Mouse (Mus musculus) heart, adult 10 weeks (tissue): Measurements from ENCODE around the gene Iqcf3. TPM values are rescaled to one million over a fixed set of nuclear protein-coding genes. Genes with fewer than 3 reads are reported as not detected.

Source experiments
- polyA plus RNA-seq: library from polyadenylated mRNA; stranded (reverse); fragments of 350-450 nt; fragmentation: Illumina TruSeq; extraction: RNeasy Lipid Tissue Mini Kit (QIAGEN cat#74804); gene quantifications from one replicate; pipeline ENCODE4 v1.2.3, GENCODE M21; 2014; ENCODE audit warnings: low read depth, low replicate concordance

Iqcf3 gene
- not detected for polyA plus RNA-seq

GRCm38 (mm10) chr9:106561531-106561930 is at the start of gene Iqcf3:
TSS of gene Iqcf3 (minus strand) at chr9:106561631.

DNA sequence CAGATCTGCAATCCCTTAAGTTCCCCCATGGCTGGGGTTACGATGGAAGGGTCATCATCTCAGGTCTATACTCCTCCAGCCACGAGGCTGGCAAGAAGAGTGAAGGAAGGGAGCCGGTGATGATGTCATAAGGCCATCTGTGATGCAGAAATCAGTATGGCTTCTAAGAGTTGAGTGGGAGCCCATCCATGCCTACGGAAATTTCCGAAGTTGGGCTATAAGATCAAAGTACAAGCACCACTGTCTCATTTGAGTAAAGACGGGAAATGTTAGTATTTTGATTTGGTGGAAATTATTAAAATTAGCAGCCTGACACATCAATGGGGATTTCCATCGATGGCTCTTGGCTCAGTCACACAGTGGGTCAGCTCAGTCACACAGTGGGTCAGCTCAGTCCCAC is 9.5 kb upstream of the Iqcf3 start, which contains the start of gene Iqcf4:
Gene Iqcf4 (minus strand): TSS at position 101 of the 400 bp plus-strand sequence.

GRCm38 (mm10) chr9:106514273-106514672 is 47.2 kb downstream of the Iqcf3 start, which contains the start of gene Iqcf5:
TSS of gene Iqcf5 (plus strand) at chr9:106514573.

GRCm38 (mm10) chr9:106499667-106500066 is 61.8 kb downstream of the Iqcf3 start, which contains the start of gene Iqcf1:
TSS of gene Iqcf1 (plus strand) at chr9:106499967.

DNA sequence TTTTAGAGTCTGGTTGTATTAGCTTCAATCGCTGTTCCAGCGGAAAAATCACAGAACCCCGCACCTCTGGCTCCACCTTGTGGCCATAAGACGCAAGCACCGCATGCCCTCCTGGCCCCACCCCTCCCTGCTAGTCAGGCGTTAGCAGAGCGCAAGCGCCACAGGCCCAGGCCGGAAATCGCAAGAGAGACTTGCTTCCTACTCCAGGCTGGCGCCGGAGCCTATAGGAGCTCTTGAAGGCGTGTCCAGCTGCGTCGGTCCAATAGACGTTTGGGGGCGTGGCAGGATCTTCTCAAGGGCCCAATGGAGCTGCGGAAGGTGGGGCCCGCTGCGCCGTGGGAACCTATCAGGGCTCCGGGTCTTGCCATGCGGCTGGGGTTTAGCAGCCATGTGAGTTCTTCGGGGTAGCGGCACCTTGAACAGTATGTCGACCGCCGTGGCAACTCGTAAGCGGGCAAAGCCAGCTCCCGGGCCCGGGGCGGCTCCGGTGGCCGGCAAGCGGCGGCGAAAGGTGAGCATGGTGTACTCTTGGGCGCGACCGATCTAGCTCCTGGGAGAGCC is 84.4 kb downstream of the Iqcf3 start, which contains the start of gene Parp3:
Gene Parp3 (minus strand): TSS at position 26 of the 561 bp plus-strand sequence.

DNA sequence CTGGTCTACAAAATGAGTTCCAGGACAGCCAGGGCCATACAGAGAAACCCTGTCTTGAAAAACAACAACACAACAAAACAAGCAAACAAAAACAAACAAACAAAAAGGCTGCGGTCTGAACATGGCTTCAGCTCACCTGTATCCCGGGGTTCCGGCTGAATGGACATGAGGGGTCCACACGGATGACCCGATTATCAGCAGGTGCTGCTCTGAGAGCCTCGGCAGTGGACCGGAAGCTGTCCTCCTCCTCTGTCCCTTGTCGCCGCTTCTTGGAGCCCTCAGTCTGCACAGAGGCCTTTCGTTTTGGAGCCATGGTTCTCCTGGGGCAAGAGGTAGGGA is 85.8 kb downstream of the Iqcf3 start, which contains the start of gene Rrp9:
Gene Rrp9 (plus strand): TSS at position 301 of the 339 bp plus-strand sequence.

DNA sequence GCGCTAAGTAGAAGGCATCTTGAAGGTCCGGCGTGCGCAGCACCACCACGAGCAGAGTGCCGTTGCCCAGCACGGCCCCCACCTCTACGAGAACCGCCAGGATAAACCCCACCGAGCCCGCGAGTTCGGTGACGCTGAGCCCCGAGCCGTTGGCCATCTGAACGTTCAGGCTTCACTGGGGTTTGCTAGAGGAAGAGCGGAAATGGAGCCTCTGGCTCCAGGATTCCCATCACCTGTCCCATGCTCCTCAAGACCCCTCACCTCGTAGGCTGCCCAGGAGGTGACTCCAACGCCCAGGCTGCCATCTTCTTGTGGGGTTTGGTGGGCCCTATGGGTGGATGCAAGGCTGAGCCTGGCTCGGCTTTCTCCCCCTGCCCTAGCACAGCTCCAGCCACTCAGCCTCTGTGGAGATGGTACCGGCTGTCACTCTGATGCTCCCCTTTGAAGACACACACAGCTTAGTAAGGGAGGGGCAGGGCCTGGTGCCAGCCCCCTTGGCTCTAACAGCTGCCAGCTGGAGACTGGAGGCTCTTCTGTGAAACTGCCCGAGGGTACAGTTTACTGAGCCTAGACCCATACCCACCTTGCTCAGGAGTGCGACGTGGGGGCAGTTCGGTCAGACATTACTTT is 95.7 kb downstream of the Iqcf3 start, which contains the start of gene Gpr62:
Gene Gpr62 (minus strand): TSS at position 368 of the 630 bp plus-strand sequence.

GRCm38 (mm10) chr9:106453271-106454070 is 108.0 kb downstream of the Iqcf3 start, which contains the start of gene Pcbp4:
TSS of gene Pcbp4 (plus strand) at chr9:106453291.

Other genes with a start within 250 kb of the Iqcf3 start
- gene Dusp7, start 193.0 kb downstream of the Iqcf3 start, polyA plus RNA-seq, result 35.6 TPM
- gene Rpl29, start 132.2 kb downstream of the Iqcf3 start, polyA plus RNA-seq, result 441 TPM
- gene Acy1, start 123.3 kb downstream of the Iqcf3 start, polyA plus RNA-seq, result 24.2 TPM
- gene Abhd14b, start 114.2 kb downstream of the Iqcf3 start, polyA plus RNA-seq, result 18.4 TPM
- gene Abhd14a, start 114.0 kb downstream of the Iqcf3 start, polyA plus RNA-seq, result 22.9 TPM
- gene Pcbp4, start 108.3 kb downstream of the Iqcf3 start, polyA plus RNA-seq, result 70.8 TPM
- not detected for gene Gpr62, start 95.7 kb downstream of the Iqcf3 start, polyA plus RNA-seq
- gene Rrp9, start 85.7 kb downstream of the Iqcf3 start, polyA plus RNA-seq, result 21.7 TPM
- 36.3 TPM for gene Parp3, start 84.7 kb downstream of the Iqcf3 start, polyA plus RNA-seq
- gene Iqcf1, start 61.7 kb downstream of the Iqcf3 start, polyA plus RNA-seq, result not detected
- not detected for gene Iqcf5, start 47.1 kb downstream of the Iqcf3 start, polyA plus RNA-seq
- gene Iqcf4, start 9.4 kb upstream of the Iqcf3 start, polyA plus RNA-seq, result not detected
- not detected for gene Iqcf6, start 65.0 kb upstream of the Iqcf3 start, polyA plus RNA-seq
- not detected for gene Grm2, start 94.5 kb upstream of the Iqcf3 start, polyA plus RNA-seq
- 53.3 TPM for gene Tex264, start 124.3 kb upstream of the Iqcf3 start, polyA plus RNA-seq
- 7.1 TPM for gene Rad54l2, start 227.6 kb upstream of the Iqcf3 start, polyA plus RNA-seq